Mouse (Mus musculus): ENCODE data around the gene Tom1l2.

- TF ChIP-seq POLR2A (IDR thresholded peaks at IDR 0.05; ENCODE audit: insufficient read length, low read depth) (no peak), TCF3 (IDR thresholded peaks at IDR 0.05; ENCODE audit: insufficient read length, low read depth) (no peak), MYOG (IDR thresholded peaks at IDR 0.05; ENCODE audit: control insufficient read depth in 1 of 3, insufficient read depth in 1 of 3, insufficient read length in 2 of 3, low read depth in 2 of 3) (no peak), MYOD1 (IDR thresholded peaks at IDR 0.05; ENCODE audit: control insufficient read depth in 1 of 3, insufficient read length in 2 of 3, low read depth in 2 of 3) (no peak), SRF (IDR thresholded peaks at IDR 0.05; ENCODE audit: control insufficient read depth, insufficient read length, low read depth) (no peak), CEBPB (IDR thresholded peaks at IDR 0.05; ENCODE audit: insufficient read depth, poor library complexity, severe bottlenecking) (no peak), REST (IDR thresholded peaks at IDR 0.05; ENCODE audit: insufficient read depth, insufficient read length) (no peak)
Observed at GRCm38 (mm10) chr11:60199702-60200184, 153.0 kb downstream of the Tom1l2 start.
